Mouse (Mus musculus): ENCODE measurements at regions not wholly inside any gene's neighbourhood (a gene's known extent, or its start where the extent isn't known, plus 50 kb on each side); places are given as distances from the start of the nearest gene placed in this dataset.

- DNase-seq (ENCODE audit: low read depth, low spot score), result no peak
These were observed 2634.2 kb downstream of the 9330182O14Rik start for GRCm38 (mm10) chr15:42768396-42768795.

GRCm38 (mm10) chr15:42779903-42780302 lies 2645.7 kb downstream of the 9330182O14Rik start:
- DNase-seq (ENCODE audit: low read depth, low spot score), result no peak

- DNase-seq (ENCODE audit: low read depth, low spot score), result no peak
These were observed 2667.1 kb downstream of the 9330182O14Rik start for GRCm38 (mm10) chr15:42801217-42801616.

GRCm38 (mm10) chr15:42810871-42811490 lies 2676.8 kb downstream of the 9330182O14Rik start:
- no peak for DNase-seq (ENCODE audit: low read depth, low spot score)

- no peak for DNase-seq (ENCODE audit: low read depth, low spot score)
These were observed 2681.0 kb downstream of the 9330182O14Rik start for GRCm38 (mm10) chr15:42815026-42815724.

GRCm38 (mm10) chr15:42838839-42839238 lies 2704.7 kb downstream of the 9330182O14Rik start:
- DNase-seq (ENCODE audit: low read depth, low spot score), result no peak

- DNase-seq (ENCODE audit: low read depth, low spot score), result no peak
These were observed 2715.8 kb downstream of the 9330182O14Rik start for GRCm38 (mm10) chr15:42850003-42850402.

- no peak for DNase-seq (ENCODE audit: low read depth, low spot score)
These were observed 2738.3 kb downstream of the 9330182O14Rik start for GRCm38 (mm10) chr15:42872491-42872890.

- DNase-seq (ENCODE audit: low read depth, low spot score), result no peak
These were observed 2760.4 kb downstream of the 9330182O14Rik start for GRCm38 (mm10) chr15:42894611-42895010.

- DNase-seq (ENCODE audit: low read depth, low spot score), result no peak
These were observed 2765.9 kb downstream of the 9330182O14Rik start for GRCm38 (mm10) chr15:42900056-42900455.

- DNase-seq (ENCODE audit: low read depth, low spot score), result no peak
These were observed 2767.6 kb downstream of the 9330182O14Rik start for GRCm38 (mm10) chr15:42901782-42902181.

- DNase-seq (ENCODE audit: low read depth, low spot score), result no peak
These were observed 2777.2 kb downstream of the 9330182O14Rik start for GRCm38 (mm10) chr15:42911357-42911756.

- DNase-seq (ENCODE audit: low read depth, low spot score), result no peak
These were observed 2778.7 kb downstream of the 9330182O14Rik start for GRCm38 (mm10) chr15:42912880-42913279.

- DNase-seq (ENCODE audit: low read depth, low spot score), result no peak
These were observed 2779.1 kb downstream of the 9330182O14Rik start for GRCm38 (mm10) chr15:42913285-42913684.

- DNase-seq (ENCODE audit: low read depth, low spot score), result peak; percentile 6
These were observed 2779.9 kb downstream of the 9330182O14Rik start for GRCm38 (mm10) chr15:42914099-42914498.

GRCm38 (mm10) chr15:42915195-42915594 lies 2781.0 kb downstream of the 9330182O14Rik start:
- DNase-seq (ENCODE audit: low read depth, low spot score), result no peak

GRCm38 (mm10) chr15:42921618-42922017 lies 2787.5 kb downstream of the 9330182O14Rik start:
- DNase-seq (ENCODE audit: low read depth, low spot score), result no peak

- no peak for DNase-seq (ENCODE audit: low read depth, low spot score)
These were observed 2794.2 kb downstream of the 9330182O14Rik start for GRCm38 (mm10) chr15:42928331-42928730.

- no peak for DNase-seq (ENCODE audit: low read depth, low spot score)
These were observed 2810.4 kb downstream of the 9330182O14Rik start for GRCm38 (mm10) chr15:42944610-42945009.

- no peak for DNase-seq (ENCODE audit: low read depth, low spot score)
These were observed 2821.0 kb downstream of the 9330182O14Rik start for GRCm38 (mm10) chr15:42955167-42955566.

- DNase-seq (ENCODE audit: low read depth, low spot score), result peak; percentile 23
These were observed 2828.7 kb downstream of the 9330182O14Rik start for GRCm38 (mm10) chr15:42962747-42963338.

- DNase-seq (ENCODE audit: low read depth, low spot score), result no peak
These were observed 2831.1 kb downstream of the 9330182O14Rik start for GRCm38 (mm10) chr15:42965314-42965713.
